35 mouse cellular contexts compared by ENCODE assay signal in genomic region chr1:71593184-71593583, GRCm38 (mm10).
"Had no signal": no experiment of that assay in that cellular context is flagged by ENCODE, and none has a peak within 500 bp of the region (broad histone marks: within the 10 kb centered on the region; RNA-seq: fewer than 3 reads in every experiment).

No protein-coding gene starts in this region.

- ATAC-seq: hindbrain, embryonic 16.5 days; hindbrain, postnatal 0 days; inflammation-experienced regulatory T-cells, adult 6 months; intestine, embryonic 15.5 days; intestine, embryonic 16.5 days; intestine, postnatal 0 days had no signal

- H3K27me3 ChIP-seq: heart, embryonic 13.5 days; heart, embryonic 15.5 days; hindbrain, embryonic 12.5 days; hindbrain, embryonic 13.5 days; hindbrain, embryonic 15.5 days; intestine, embryonic 15.5 days; kidney, embryonic 15.5 days had no signal

- DNase-seq: heart, postnatal 10 days; heart, postnatal 14 days; heart, postnatal 36 days; heart, postnatal 4 days; kidney, adult 11 months; kidney, adult 18-20 months; kidney, adult 2 months; kidney, adult 8-10 months; kidney, adult 9 months; kidney, postnatal 10 days; kidney, postnatal 14 days; kidney, postnatal 25 days; kidney, postnatal 36 days; kidney, postnatal 4 days; layer of hippocampus, adult 9-11 months; layer of hippocampus, postnatal 36 days had no signal

- H3K4me3 ChIP-seq: heart, embryonic 10.5 days; heart, embryonic 13.5 days; heart, embryonic 15.5 days; hindbrain, embryonic 10.5 days; hindbrain, embryonic 12.5 days; hindbrain, embryonic 13.5 days; hindbrain, embryonic 15.5 days; intestine, embryonic 15.5 days; kidney, embryonic 15.5 days; layer of hippocampus, adult 2 months; left cerebral cortex, adult 2 months had no signal

- H3K9me3 ChIP-seq: heart, embryonic 10.5 days; heart, embryonic 13.5 days; heart, embryonic 15.5 days; hindbrain, embryonic 10.5 days; hindbrain, embryonic 12.5 days; hindbrain, embryonic 13.5 days; hindbrain, embryonic 15.5 days; intestine, embryonic 15.5 days; kidney, embryonic 15.5 days had no signal

- H3K4me2 ChIP-seq: heart, embryonic 11.5 days; heart, embryonic 13.5 days; heart, embryonic 15.5 days; hindbrain, embryonic 12.5 days; hindbrain, embryonic 13.5 days; hindbrain, embryonic 14.5 days; hindbrain, embryonic 15.5 days; intestine, embryonic 15.5 days; kidney, embryonic 15.5 days had no signal

- H3K9ac ChIP-seq: heart, embryonic 13.5 days; heart, embryonic 15.5 days; hindbrain, embryonic 12.5 days; hindbrain, embryonic 13.5 days; hindbrain, embryonic 14.5 days; hindbrain, embryonic 15.5 days; intestine, embryonic 15.5 days; kidney, embryonic 15.5 days had no signal

- H3K27ac ChIP-seq: heart, embryonic 10.5 days; heart, embryonic 13.5 days; heart, embryonic 15.5 days; hindbrain, embryonic 10.5 days; hindbrain, embryonic 12.5 days; hindbrain, embryonic 13.5 days; hindbrain, embryonic 14.5 days; hindbrain, embryonic 15.5 days; hindbrain, postnatal 0 days; intestine, embryonic 15.5 days; kidney, embryonic 15.5 days; kidney, postnatal 0 days; layer of hippocampus, adult 2 months; left cerebral cortex, adult 2 months had no signal

- H3K4me1 ChIP-seq: heart, embryonic 10.5 days; heart, embryonic 13.5 days; heart, embryonic 15.5 days; hindbrain, embryonic 10.5 days; hindbrain, embryonic 12.5 days; hindbrain, embryonic 13.5 days; hindbrain, embryonic 15.5 days; intestine, embryonic 15.5 days; kidney, embryonic 15.5 days had no signal
